Mouse (Mus musculus): ENCODE data around the gene Wipf2. TPM values are rescaled to one million over a fixed set of nuclear protein-coding genes. Genes with fewer than 3 reads are reported as not detected.
"Not testable (repeated sequence)": the region's sequence is repeated elsewhere in the genome, so short reads cannot be mapped to it uniquely, and the experiment has no call there.

Wipf2 gene
- polyA plus RNA-seq, 1 experiment from 2014 or later: 3.9 TPM

DNA sequence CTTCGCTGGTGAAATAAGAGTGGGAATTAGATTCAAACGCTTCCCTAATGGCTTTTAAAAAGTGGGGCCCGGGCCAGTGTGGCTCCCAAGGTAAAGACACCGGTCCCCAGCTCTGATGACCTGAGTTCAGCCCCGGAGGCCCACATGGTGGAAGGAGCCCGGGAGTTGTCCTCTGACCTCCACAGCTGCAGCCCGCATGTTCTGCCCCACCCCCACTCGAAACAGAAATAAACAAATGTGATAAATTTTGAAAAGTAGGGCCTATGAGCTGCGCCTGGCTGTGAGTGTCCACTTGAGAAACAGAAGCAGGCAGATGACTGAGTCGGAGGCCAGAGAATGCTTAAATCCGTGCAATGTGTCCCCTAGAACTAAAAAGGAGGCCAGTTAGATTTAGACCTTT, 50.8 kb downstream of the Wipf2 start:
- no peak for ATAC-seq (ENCODE audit: low FRiP score)
- Histone ChIP-seq H3K4me1 (peaks cover 22% of the 10 kb centered on the region), H3K4me2 (no peak overlapping the region), H3K9me3 (replicated peaks) (no peaks in the 10 kb centered on the region), H3K27me3 (replicated peaks) (no peaks in the 10 kb centered on the region), H3K9ac (replicated peaks) (no peak overlapping the region), H3K4me3 (replicated peaks) (no peak overlapping the region), H3K27ac (replicated peaks) (no peak overlapping the region), H3K36me3 (no peaks in the 10 kb centered on the region)
- 72% methylated on average over 11 of the region's 11 CpGs for WGBS

DNA sequence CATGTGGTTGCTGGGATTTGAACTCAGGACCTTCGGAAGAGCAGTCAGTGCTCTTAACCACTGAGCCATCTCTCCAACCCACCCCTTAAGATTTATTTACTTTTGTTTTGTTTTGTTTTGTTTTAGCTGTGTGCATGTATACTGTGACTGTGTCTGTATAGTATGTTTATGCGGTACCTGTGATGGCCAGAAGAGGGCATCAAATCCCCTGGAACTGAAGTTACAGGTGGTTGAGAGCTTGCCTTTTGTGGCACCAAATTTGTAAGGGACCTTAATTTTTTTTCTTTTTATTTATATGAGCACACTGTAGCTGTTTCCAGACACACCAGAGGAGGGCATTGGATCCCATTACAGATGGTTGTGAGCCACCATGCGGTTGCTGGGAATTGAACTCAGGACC, 52.9 kb downstream of the Wipf2 start:
- not testable (repeated sequence) for H3K36me3 ChIP-seq; H3K9ac ChIP-seq (replicated peaks); H3K9me3 ChIP-seq (replicated peaks); H3K4me2 ChIP-seq; ATAC-seq (ENCODE audit: low FRiP score); H3K4me3 ChIP-seq (replicated peaks); H3K27ac ChIP-seq (replicated peaks); H3K27me3 ChIP-seq (replicated peaks)
- H3K4me1 ChIP-seq: peaks cover 13% of the 10 kb centered on the region
- 98% methylated on average over 3 of the region's 3 CpGs for WGBS

DNA sequence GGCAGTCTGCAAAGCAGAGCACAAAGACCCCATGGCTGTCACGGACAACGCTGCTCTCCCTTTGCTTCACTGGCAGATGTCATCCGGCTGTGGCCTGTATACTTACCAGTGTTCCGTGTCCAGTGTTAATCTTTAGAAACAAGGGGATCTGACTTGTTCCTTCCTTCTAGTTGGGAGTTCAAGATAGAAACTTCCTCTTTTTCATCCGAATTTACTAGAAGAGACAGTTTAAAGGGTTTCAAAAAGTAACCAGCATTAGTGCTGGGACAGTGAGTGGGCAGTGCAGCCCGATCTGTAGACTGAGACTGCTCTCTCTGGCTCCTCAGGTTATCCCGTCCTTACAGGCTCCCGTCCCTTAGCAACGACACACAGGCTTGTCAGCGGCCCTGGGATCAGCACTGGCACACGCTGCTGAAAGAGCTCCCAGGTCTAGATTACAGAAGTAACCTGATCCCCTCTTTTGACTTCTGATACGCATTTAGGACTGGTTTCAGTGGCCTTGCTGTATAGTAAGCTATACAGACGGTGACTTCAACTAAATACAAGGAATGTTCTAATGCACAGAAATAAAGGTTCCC, 54.1 kb downstream of the Wipf2 start:
- H3K4me2 ChIP-seq: no peak overlapping the region
- ATAC-seq (ENCODE audit: low FRiP score): no peak
- H3K27ac ChIP-seq (replicated peaks): no peak overlapping the region
- peaks cover 20% of the 10 kb centered on the region for H3K4me1 ChIP-seq
- no peaks in the 10 kb centered on the region for H3K27me3 ChIP-seq (replicated peaks)
- H3K9ac ChIP-seq (replicated peaks): no peak overlapping the region
- 78% methylated on average over 13 of the region's 13 CpGs for WGBS
- no peak overlapping the region for H3K4me3 ChIP-seq (replicated peaks)
- no peaks in the 10 kb centered on the region for H3K9me3 ChIP-seq (replicated peaks)
- H3K36me3 ChIP-seq: no peaks in the 10 kb centered on the region

DNA sequence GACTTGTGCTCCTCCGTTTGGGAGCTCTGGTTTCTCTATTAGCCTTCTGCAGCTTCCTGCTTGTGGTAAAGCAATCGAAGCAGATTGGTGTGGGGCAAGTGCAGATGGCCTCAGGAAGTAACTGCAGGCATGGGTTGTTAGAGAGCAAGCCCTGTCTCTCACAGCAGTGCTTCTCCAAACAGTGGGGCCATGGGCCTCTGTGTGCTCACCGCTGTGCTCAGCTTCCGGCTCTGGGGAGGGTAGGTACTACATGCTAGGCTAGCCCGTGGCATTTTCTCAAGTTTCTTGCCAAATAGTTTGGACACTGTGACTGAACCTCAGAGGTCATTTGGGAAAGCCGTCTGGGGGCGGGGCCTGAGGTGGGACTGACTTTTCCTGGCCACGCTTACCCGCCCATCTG, 54.8 kb downstream of the Wipf2 start:
- H3K9me3 ChIP-seq (replicated peaks): no peaks in the 10 kb centered on the region
- H3K9ac ChIP-seq (replicated peaks): no peak overlapping the region
- no peak overlapping the region for H3K27ac ChIP-seq (replicated peaks)
- H3K4me1 ChIP-seq: peaks cover 27% of the 10 kb centered on the region
- H3K27me3 ChIP-seq (replicated peaks): no peaks in the 10 kb centered on the region
- no peak overlapping the region for H3K4me3 ChIP-seq (replicated peaks)
- no peak for ATAC-seq (ENCODE audit: low FRiP score)
- WGBS: 82% methylated on average over 9 of the region's 9 CpGs
- H3K4me2 ChIP-seq: no peak overlapping the region
- H3K36me3 ChIP-seq: no peaks in the 10 kb centered on the region

DNA sequence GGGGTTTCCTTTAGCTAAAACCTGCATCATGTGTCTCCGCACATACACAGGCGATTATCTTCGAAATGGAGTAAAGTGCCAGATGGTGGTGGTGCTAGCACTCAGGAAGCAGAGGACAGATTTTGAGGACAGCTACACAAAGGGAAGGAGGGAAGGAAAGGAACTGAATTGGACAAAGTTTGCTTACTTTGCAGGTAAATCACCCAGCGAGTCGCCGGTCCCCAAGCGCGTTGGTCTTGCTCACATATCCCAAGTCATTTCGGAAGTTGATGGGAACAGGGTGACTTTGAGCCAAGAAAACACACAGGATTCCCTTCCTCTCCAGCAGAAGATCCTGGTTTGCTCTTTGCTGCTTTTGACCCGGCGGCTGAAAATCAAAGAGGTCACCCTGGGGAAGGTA, 55.6 kb downstream of the Wipf2 start:
- WGBS: 95% methylated on average over 11 of the region's 11 CpGs

DNA sequence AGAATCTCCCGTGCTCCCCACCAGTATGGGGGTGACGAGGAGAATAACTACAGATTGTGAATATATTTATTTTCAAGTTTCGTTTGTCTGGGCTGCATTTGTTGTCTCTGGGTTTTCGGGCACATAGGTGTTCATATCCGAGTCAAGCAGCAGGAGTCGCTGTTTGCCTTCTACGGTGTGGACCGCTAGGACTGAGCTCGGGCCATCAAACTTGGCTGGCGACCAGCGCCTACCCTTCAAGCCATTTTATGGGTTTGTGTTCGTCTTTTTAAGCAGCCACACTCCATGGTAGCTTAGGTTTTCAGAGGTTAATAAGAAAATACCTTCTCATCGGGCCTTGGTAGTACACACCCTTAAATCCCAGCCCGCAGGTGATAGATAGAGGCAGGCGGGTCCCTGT, 58.4 kb downstream of the Wipf2 start:
- H3K36me3 ChIP-seq; H3K9me3 ChIP-seq (replicated peaks); H3K4me3 ChIP-seq (replicated peaks); H3K4me2 ChIP-seq; H3K27me3 ChIP-seq (replicated peaks); H3K9ac ChIP-seq (replicated peaks); H3K27ac ChIP-seq (replicated peaks): not testable (repeated sequence)
- WGBS: 45% methylated on average over 15 of the region's 15 CpGs
- peak; percentile 54 for ATAC-seq (ENCODE audit: low FRiP score)
- H3K4me1 ChIP-seq: peaks cover 47% of the 10 kb centered on the region

More for the DNA sequence above, 55.6 kb downstream of the Wipf2 start:
- Histone ChIP-seq H3K9ac (replicated peaks) (no peak overlapping the region), H3K27me3 (replicated peaks) (no peaks in the 10 kb centered on the region), H3K9me3 (replicated peaks) (no peaks in the 10 kb centered on the region), H3K36me3 (no peaks in the 10 kb centered on the region), H3K4me3 (replicated peaks) (no peak overlapping the region), H3K4me1 (peaks cover 33% of the 10 kb centered on the region), H3K4me2 (no peak overlapping the region), H3K27ac (replicated peaks) (no peak overlapping the region)
- ATAC-seq (ENCODE audit: low FRiP score): no peak

DNA sequence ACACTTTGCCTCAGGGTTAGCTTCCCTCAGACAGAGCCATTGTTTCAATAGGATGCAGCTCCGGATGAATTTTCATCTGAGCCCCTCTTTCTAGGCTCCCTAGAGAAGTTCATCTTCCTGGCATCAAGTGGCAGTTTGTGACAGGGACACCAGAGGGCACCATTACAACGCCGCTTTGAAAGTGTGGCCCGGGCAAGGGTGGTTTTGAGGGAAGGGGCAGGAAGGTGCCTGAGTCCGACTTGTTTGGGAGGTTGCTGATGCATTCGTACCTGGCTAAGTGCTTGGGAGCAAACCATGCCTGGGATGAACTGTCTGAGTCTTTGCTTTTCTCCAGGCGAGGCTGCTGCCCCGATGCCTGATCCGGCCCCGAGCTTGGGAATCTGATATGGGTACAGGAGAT, 58.9 kb downstream of the Wipf2 start:
- Histone ChIP-seq H3K27ac (replicated peaks) (peak overlapping the region; percentile 65), H3K4me1 (peaks cover 50% of the 10 kb centered on the region)
- peak; percentile 11; the same call in 1 of the 2 replicates for ATAC-seq (ENCODE audit: low FRiP score)
- H3K4me3 ChIP-seq (replicated peaks); H3K9me3 ChIP-seq (replicated peaks); H3K27me3 ChIP-seq (replicated peaks); H3K36me3 ChIP-seq; H3K9ac ChIP-seq (replicated peaks); H3K4me2 ChIP-seq: not testable (repeated sequence)
- whole genome bisulfite sequencing: 50% methylated on average over 10 of the region's 10 CpGs

DNA sequence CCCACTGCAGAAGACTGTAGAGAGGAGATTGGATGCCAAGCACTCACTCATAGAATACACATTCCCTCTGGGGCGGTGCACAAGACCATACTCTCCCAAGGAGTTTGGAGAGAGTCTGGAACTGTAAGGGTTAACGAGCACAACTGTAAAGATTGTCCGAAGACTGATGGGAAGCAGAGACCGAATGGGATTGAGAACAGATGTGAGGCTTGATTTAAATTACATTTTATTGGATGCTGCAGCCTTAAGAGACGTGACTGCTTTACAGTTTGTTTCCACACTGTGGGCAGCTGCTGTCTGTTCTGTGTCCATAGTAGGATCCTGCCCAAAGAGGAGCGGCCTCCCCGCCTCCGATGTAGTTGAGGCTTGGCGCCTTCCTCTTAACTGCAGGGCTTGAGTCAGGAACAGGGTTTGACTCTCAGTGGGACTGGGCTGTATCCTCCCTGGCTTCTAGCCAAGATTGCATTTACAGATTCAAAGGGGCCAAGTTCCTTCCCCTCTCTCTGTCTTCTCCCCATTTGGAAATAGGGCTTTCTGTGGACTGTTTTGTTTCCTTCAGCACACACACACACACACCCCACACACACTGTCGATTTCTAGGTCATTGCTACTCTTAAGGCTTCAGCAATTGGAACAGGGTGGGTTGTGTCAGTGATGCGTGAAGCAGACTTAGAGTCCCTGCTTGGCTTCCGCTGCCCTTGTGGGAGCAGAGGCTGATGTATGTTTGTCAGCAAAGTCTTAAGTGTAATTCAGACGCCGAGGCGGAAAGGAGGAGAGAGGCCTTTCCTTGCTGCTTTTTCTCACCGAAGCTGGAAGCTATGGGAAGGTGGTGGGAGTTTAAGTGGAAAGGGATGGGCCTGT, 59.6 kb downstream of the Wipf2 start:
- H3K27ac ChIP-seq (replicated peaks): peak overlapping the region; percentile 65
- not testable (repeated sequence) for ATAC-seq (ENCODE audit: low FRiP score); H3K36me3 ChIP-seq; H3K9me3 ChIP-seq (replicated peaks); H3K4me3 ChIP-seq (replicated peaks); H3K27me3 ChIP-seq (replicated peaks); H3K9ac ChIP-seq (replicated peaks); H3K4me2 ChIP-seq
- H3K4me1 ChIP-seq: peaks cover 58% of the 10 kb centered on the region
- 34% methylated on average over 16 of the region's 16 CpGs for WGBS

DNA sequence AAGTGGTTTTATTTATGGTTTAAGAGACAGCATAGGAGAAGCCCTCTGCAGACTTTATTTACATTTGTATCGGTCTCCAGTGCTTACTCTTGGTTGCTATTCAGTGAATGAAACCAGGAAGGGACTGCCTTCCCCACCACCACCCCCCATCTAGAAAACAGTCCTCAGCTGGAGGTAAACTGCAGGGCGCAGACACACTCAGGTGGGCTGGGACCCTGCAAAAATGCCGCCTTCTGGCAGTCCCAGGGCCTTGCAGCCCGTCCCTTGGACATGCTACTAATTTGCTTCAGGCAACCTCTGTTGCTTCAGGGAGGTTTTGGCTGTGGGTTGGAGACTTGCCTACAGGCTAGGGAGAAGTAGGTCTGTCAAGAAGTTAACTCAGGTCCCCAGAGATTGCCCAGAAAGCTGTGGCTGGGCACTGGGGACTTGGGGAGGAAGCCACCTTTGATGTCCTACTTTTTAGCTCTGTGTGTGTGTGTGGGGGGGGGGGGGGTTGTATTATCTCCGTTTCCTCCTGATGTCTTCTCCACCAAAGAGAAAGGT, 61.3 kb downstream of the Wipf2 start:
- H3K9ac ChIP-seq (replicated peaks): no peak overlapping the region
- no peaks in the 10 kb centered on the region for H3K36me3 ChIP-seq
- no peak for ATAC-seq (ENCODE audit: low FRiP score)
- no peaks in the 10 kb centered on the region for H3K9me3 ChIP-seq (replicated peaks)
- H3K27ac ChIP-seq (replicated peaks): peak overlapping the region; percentile 72
- H3K27me3 ChIP-seq (replicated peaks): no peaks in the 10 kb centered on the region
- WGBS: 28% methylated on average over 5 of the region's 5 CpGs
- peaks cover 74% of the 10 kb centered on the region for H3K4me1 ChIP-seq
- no peak overlapping the region for H3K4me3 ChIP-seq (replicated peaks)
- 0 out of 2 replicates have a peak overlapping the region, but pooled peaks have one; percentile 3 for H3K4me2 ChIP-seq

DNA sequence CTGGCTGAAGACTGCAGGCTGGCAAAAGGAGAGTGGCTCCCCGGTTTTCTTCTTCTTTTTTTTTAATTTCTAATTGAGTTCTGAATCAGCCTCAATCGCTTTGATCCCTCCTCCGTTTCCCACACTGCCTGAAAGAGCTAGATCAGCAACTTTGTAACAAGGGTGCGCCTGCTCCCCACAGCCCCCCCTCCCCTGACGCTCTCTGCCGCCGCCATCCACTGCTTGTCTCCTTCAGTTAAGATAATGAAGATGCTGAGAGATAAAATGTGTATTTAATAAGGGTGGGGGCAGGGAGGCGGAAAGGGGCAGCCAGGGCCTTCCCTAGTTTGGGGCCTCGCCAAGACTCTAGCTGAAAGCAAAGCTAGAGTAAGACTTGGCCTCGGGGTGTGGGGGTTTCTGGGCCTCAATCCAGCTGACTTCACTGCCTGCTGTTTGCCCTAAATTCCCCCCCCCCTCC, 61.9 kb downstream of the Wipf2 start:
- no peak for ATAC-seq (ENCODE audit: low FRiP score)
- no peaks in the 10 kb centered on the region for H3K27me3 ChIP-seq (replicated peaks)
- H3K4me2 ChIP-seq: peak overlapping the region; percentile 25
- 10% methylated on average over 10 of the region's 10 CpGs for WGBS
- no peak overlapping the region for H3K4me3 ChIP-seq (replicated peaks)
- H3K36me3 ChIP-seq: no peaks in the 10 kb centered on the region
- H3K9me3 ChIP-seq (replicated peaks): no peaks in the 10 kb centered on the region
- no peak overlapping the region for H3K9ac ChIP-seq (replicated peaks)
- peak overlapping the region; percentile 72 for H3K27ac ChIP-seq (replicated peaks)
- H3K4me1 ChIP-seq: peaks cover 80% of the 10 kb centered on the region

DNA sequence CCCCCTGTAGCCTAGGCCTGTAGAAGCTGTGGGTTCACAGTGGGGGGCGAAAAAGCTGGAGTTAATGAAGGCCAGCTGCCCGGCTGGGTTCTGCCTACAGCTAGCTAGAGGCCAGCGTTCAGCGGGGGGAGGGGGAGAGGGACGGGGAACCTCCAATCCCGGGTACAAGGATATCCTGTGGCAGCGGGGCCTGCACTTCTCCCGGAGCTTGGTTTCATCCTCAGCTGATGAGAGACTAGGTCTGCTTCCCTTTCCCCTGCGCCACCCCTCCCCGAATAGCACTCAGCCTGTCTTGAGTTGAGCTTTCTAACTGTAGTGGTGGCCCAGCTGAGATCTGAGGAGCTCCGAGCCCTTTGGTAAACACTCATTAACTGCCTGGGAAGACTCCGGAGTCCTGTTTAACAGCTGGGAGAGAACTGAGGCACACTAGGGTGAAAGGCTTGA, 62.5 kb downstream of the Wipf2 start:
- Histone ChIP-seq H3K27ac (replicated peaks) (peak overlapping the region; percentile 72), H3K27me3 (replicated peaks) (no peaks in the 10 kb centered on the region), H3K9me3 (replicated peaks) (no peaks in the 10 kb centered on the region), H3K9ac (replicated peaks) (no peak overlapping the region), H3K4me1 (peaks cover 86% of the 10 kb centered on the region), H3K4me3 (replicated peaks) (no peak overlapping the region), H3K36me3 (no peaks in the 10 kb centered on the region), H3K4me2 (peak overlapping the region; percentile 25)
- no peak for ATAC-seq (ENCODE audit: low FRiP score)
- 8% methylated on average over 12 of the region's 12 CpGs for WGBS

DNA sequence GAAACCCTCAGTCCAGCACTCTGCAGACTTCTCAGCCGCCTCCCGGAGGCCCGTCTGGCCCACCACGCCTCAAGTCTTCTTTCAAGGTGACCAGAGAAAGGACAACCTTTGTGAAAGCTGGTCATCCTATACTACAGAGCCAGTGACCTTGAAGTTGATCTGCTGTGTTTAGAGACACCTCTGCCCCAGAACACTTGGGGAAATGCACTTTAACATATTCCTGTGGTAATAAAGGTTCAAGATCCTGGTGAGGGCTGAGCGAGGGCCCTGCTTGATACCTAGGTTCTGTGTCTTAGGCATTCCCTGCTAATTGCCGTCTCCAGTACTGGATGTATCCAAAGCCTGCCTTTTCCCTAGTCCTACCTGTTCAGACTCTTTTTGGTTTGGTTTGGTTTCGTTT, 63.1 kb downstream of the Wipf2 start:
- H3K36me3 ChIP-seq: no peaks in the 10 kb centered on the region
- H3K27me3 ChIP-seq (replicated peaks): no peaks in the 10 kb centered on the region
- H3K9ac ChIP-seq (replicated peaks): no peak overlapping the region
- no peak for ATAC-seq (ENCODE audit: low FRiP score)
- H3K4me2 ChIP-seq: peak overlapping the region; percentile 25; the same call in 1 of the 2 replicates
- peaks cover 93% of the 10 kb centered on the region for H3K4me1 ChIP-seq
- no peak overlapping the region for H3K4me3 ChIP-seq (replicated peaks)
- H3K27ac ChIP-seq (replicated peaks): peak overlapping the region; percentile 72
- 68% methylated on average over 7 of the region's 7 CpGs for WGBS
- no peaks in the 10 kb centered on the region for H3K9me3 ChIP-seq (replicated peaks)

Data from neural tube, embryonic 15.5 days (tissue).